Comparison of ENCODE assay signal across 8 mouse cellular contexts in genomic region chrX:8192640-8193418, GRCm38 (mm10). TPM values are rescaled to one million over a fixed set of nuclear protein-coding genes. Genes with fewer than 3 reads are reported as not detected.
DNase-seq lines count a peak whose midpoint lies in the region; ATAC-seq lines count a peak whose summit lies in the region.

No protein-coding gene starts in this region.

- 19% methylated on average over 37 of the region's 38 CpGs for WGBS in embryonic facial prominence, embryonic 13.5 days
- 11% methylated on average over 38 of the region's 38 CpGs for WGBS in limb, embryonic 13.5 days
- 24% methylated on average over 38 of the region's 38 CpGs for WGBS in midbrain, embryonic 15.5 days

- peak; percentile 92 for ATAC-seq in embryonic facial prominence, embryonic 13.5 days (ENCODE audit: insufficient number of reproducible peaks, insufficient read depth, low FRiP score, low TSS enrichment, low read depth)
- ATAC-seq in limb, embryonic 13.5 days (ENCODE audit: low FRiP score, low read depth) = peak; percentile 96
- peak; percentile 98 for ATAC-seq in midbrain, embryonic 15.5 days (replicated peaks)

- no peaks in the 10 kb centered on the region for H3K9me3 ChIP-seq in embryonic facial prominence, embryonic 13.5 days
- no peaks in the 10 kb centered on the region for H3K9me3 ChIP-seq in limb, embryonic 13.5 days
- H3K9me3 ChIP-seq in midbrain, embryonic 15.5 days = no peaks in the 10 kb centered on the region

- H3K4me3 ChIP-seq in embryonic facial prominence, embryonic 13.5 days = peak overlapping the region; percentile 57
- peak overlapping the region; percentile 53 for H3K4me3 ChIP-seq in limb, embryonic 13.5 days
- H3K4me3 ChIP-seq in midbrain, embryonic 15.5 days = peak overlapping the region; percentile 55

- H3K4me2 ChIP-seq in embryonic facial prominence, embryonic 13.5 days = peak overlapping the region; percentile 63
- H3K4me2 ChIP-seq in limb, embryonic 13.5 days (replicated peaks) = peak overlapping the region; percentile 65
- H3K4me2 ChIP-seq in midbrain, embryonic 15.5 days = peak overlapping the region; percentile 56

- peak overlapping the region; percentile 28; the same call in 1 of the 2 replicates for H3K27ac ChIP-seq in embryonic facial prominence, embryonic 13.5 days
- no peak overlapping the region for H3K27ac ChIP-seq in limb, embryonic 13.5 days
- peak overlapping the region; percentile 80 for H3K27ac ChIP-seq in midbrain, embryonic 15.5 days

- no peaks in the 10 kb centered on the region for H3K27me3 ChIP-seq in embryonic facial prominence, embryonic 13.5 days
- H3K27me3 ChIP-seq in limb, embryonic 13.5 days = no peaks in the 10 kb centered on the region
- no peaks in the 10 kb centered on the region for H3K27me3 ChIP-seq in midbrain, embryonic 15.5 days (replicated peaks)

- H3K4me1 ChIP-seq in embryonic facial prominence, embryonic 13.5 days = no peaks in the 10 kb centered on the region
- 0 out of 2 replicates have a peak, but pooled peaks cover 4% of the 10 kb centered on the region for H3K4me1 ChIP-seq in limb, embryonic 13.5 days
- peaks cover 6% of the 10 kb centered on the region; the same call in 1 of the 2 replicates for H3K4me1 ChIP-seq in midbrain, embryonic 15.5 days

- H3K9ac ChIP-seq in embryonic facial prominence, embryonic 13.5 days = peak overlapping the region; percentile 70
- H3K9ac ChIP-seq in limb, embryonic 13.5 days = peak overlapping the region; percentile 64
- H3K9ac ChIP-seq in midbrain, embryonic 15.5 days = peak overlapping the region; percentile 51

- no peaks in the 10 kb centered on the region for H3K36me3 ChIP-seq in embryonic facial prominence, embryonic 13.5 days
- H3K36me3 ChIP-seq in limb, embryonic 13.5 days = no peaks in the 10 kb centered on the region
- no peaks in the 10 kb centered on the region for H3K36me3 ChIP-seq in midbrain, embryonic 15.5 days (replicated peaks)

- DNase-seq in 416B (ENCODE audit: low read depth) = peak; percentile 88
- DNase-seq in adrenal gland, postnatal 4 days (ENCODE audit: low spot score in 2 of 2) = peak; percentile 16 to 61
- peak; percentile 84 for DNase-seq in heart, adult 8-10 months (ENCODE audit: low spot score)
- peak; percentile 85 for DNase-seq in kidney, adult 9 months
- DNase-seq in spleen, adult 18-20 months = peak; percentile 64 to 68

RNA-seq across cellular contexts. Expression of gene Ebp, which starts 0.5 kb away (rescaled TPM):
- 10 to 100 TPM; 42.7 to 47.8 TPM for total RNA-seq in adrenal gland, postnatal 4 days (2021)
- polyA plus RNA-seq in embryonic facial prominence, embryonic 13.5 days (2015; fragmentation: Nextera tagmentation; extraction: Ambion mirVana) = 36.2 and 39.3 TPM in 2 replicates
- 10 to 100 TPM; 14.5 to 21.8 (median 17.8) TPM for total RNA-seq in heart, adult 8-10 months (2022)
- polyA plus RNA-seq in limb, embryonic 13.5 days (2015; fragmentation: Nextera tagmentation; extraction: Ambion mirVana) = 25.2 and 29.1 TPM in 2 replicates
- polyA plus RNA-seq in midbrain, embryonic 15.5 days (2015; fragmentation: Nextera tagmentation; extraction: Ambion mirVana) = 26.9 and 31.8 TPM in 2 replicates

RNA-seq across cellular contexts. Expression of gene Porcn, which starts 13.5 kb away (rescaled TPM):
- 1 to 10 TPM; 7.6 to 8.0 TPM for total RNA-seq in adrenal gland, postnatal 4 days (2021)
- 12.7 and 14.1 TPM in 2 replicates for polyA plus RNA-seq in embryonic facial prominence, embryonic 13.5 days (2015; fragmentation: Nextera tagmentation; extraction: Ambion mirVana)
- total RNA-seq in heart, adult 8-10 months (2022) = 1 to 10 TPM; 2.1 to 3.9 (median 2.9) TPM
- 13.2 TPM in 2 replicates for polyA plus RNA-seq in limb, embryonic 13.5 days (2015; fragmentation: Nextera tagmentation; extraction: Ambion mirVana)
- 53.0 and 53.9 TPM in 2 replicates for polyA plus RNA-seq in midbrain, embryonic 15.5 days (2015; fragmentation: Nextera tagmentation; extraction: Ambion mirVana)

RNA-seq across cellular contexts. Expression of gene Tbc1d25, which starts 16.8 kb away (rescaled TPM):
- total RNA-seq in adrenal gland, postnatal 4 days (2021) = 1 to 10 TPM; 7.6 to 8.2 TPM
- polyA plus RNA-seq in embryonic facial prominence, embryonic 13.5 days (2015; fragmentation: Nextera tagmentation; extraction: Ambion mirVana) = 12.7 and 13.7 TPM in 2 replicates
- total RNA-seq in heart, adult 8-10 months (2022) = 1 to 10 TPM; 3.1 to 5.5 (median 4.4) TPM
- 14.7 and 15.0 TPM in 2 replicates for polyA plus RNA-seq in limb, embryonic 13.5 days (2015; fragmentation: Nextera tagmentation; extraction: Ambion mirVana)
- polyA plus RNA-seq in midbrain, embryonic 15.5 days (2015; fragmentation: Nextera tagmentation; extraction: Ambion mirVana) = 25.8 and 26.8 TPM in 2 replicates

RNA-seq across cellular contexts. Expression of gene Rbm3, which starts 47.1 kb away (rescaled TPM):
- 100 to 1,000 TPM; 391 to 494 TPM for total RNA-seq in adrenal gland, postnatal 4 days (2021)
- polyA plus RNA-seq in embryonic facial prominence, embryonic 13.5 days (2015; fragmentation: Nextera tagmentation; extraction: Ambion mirVana) = 501 and 572 TPM in 2 replicates
- total RNA-seq in heart, adult 8-10 months (2022) = 100 to 1,000 TPM in 1 of 4 experiments, 10 to 100 TPM in 3; 38.2 to 113 (median 59.5) TPM
- polyA plus RNA-seq in limb, embryonic 13.5 days (2015; fragmentation: Nextera tagmentation; extraction: Ambion mirVana) = 482 and 551 TPM in 2 replicates
- polyA plus RNA-seq in midbrain, embryonic 15.5 days (2015; fragmentation: Nextera tagmentation; extraction: Ambion mirVana) = 272 and 285 TPM in 2 replicates

RNA-seq across cellular contexts. Expression of gene Ftsj1, which starts 59.4 kb away (rescaled TPM):
- 10 to 100 TPM; 18.5 to 21.3 TPM for total RNA-seq in adrenal gland, postnatal 4 days (2021)
- polyA plus RNA-seq in embryonic facial prominence, embryonic 13.5 days (2015; fragmentation: Nextera tagmentation; extraction: Ambion mirVana) = 41.7 and 47.2 TPM in 2 replicates
- 10 to 100 TPM in 3 of 4 experiments, 1 to 10 TPM in 1; 9.8 to 12.3 (median 11.2) TPM for total RNA-seq in heart, adult 8-10 months (2022)
- polyA plus RNA-seq in limb, embryonic 13.5 days (2015; fragmentation: Nextera tagmentation; extraction: Ambion mirVana) = 46.3 and 49.0 TPM in 2 replicates
- polyA plus RNA-seq in midbrain, embryonic 15.5 days (2015; fragmentation: Nextera tagmentation; extraction: Ambion mirVana) = 51.3 and 51.7 TPM in 2 replicates
